Mouse (Mus musculus): ENCODE data around the gene Adssl1. TPM values are rescaled to one million over a fixed set of nuclear protein-coding genes. Genes with fewer than 3 reads are reported as not detected.

Gene Adssl1
- polyA plus RNA-seq, 2 experiments from 2014 or later = 0.86 to 1.3 TPM

DNA sequence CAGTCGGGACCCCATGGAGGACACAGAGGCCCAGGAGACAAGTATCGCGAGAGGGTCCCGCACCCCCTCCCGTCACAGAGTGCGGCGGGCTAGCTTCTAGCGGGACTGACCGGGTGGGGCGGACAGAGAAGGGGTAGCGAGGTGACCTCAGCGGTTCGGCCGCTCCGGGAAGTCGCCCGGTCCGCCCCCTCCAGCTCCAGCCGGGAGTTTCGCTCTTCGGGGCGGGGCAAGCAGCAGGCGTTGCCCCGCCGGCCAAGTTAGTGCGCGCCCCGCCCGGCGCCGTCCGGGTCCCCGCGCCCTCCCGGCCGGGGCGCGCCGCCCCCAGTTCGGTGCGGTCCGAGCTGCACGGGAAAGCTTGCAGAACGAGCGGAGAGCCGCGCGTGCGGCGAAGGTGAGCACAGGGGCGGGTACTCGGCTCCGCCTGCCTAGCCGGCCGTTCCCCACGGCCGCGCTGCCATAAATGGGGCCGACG, 58.7 kb downstream of the Adssl1 start, which contains the start of gene Zbtb42:
TSS of gene Zbtb42 (plus strand) at position 274 of the 472 bp plus-strand sequence.
- ATAC-seq = no peak

DNA sequence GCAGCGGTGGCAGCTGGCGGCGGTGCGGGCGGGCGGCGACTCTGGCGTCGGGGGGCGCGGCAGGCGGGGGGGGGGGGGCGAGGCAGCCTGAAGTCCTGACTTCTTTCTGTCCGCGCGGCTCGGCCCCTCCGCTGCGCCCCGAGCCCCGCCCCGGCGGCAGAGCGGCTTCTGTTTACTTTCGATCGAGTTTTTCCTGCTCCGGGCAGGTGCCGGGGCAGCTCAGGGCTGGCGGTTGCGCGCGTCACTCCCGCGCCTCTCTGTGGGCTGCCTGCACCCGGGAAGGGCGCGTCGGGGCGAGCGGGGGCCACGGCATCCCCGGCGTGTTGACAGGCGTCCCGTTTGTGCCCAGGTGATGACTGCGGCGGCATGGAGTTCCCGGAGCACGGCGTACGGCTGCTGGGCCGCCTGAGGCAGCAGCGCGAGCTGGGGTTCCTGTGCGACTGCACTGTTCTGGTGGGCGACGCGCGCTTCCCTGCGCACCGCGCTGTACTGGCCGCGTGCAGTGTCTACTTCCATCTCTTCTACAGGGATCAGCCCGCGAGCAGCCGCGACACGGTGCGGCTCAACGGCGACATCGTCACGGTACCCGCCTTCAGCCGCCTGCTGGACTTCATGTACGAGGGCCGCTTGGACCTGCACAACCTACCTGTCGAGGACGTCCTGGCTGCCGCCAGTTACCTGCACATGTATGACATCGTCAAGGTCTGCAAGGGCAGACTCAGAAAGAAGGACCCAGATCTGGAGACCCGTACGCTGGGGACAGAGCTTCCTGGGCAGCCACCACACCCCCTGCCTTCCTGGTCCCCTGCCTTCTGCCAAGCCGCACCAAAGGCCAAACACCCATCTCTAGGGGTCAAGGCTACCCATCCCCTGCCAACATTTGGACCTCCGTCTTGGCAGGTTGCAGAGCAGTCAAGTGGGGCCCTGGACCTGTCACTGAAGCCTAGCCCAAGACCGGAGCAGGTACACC, 59.5 kb downstream of the Adssl1 start:
- ATAC-seq = peak; percentile 45

DNA sequence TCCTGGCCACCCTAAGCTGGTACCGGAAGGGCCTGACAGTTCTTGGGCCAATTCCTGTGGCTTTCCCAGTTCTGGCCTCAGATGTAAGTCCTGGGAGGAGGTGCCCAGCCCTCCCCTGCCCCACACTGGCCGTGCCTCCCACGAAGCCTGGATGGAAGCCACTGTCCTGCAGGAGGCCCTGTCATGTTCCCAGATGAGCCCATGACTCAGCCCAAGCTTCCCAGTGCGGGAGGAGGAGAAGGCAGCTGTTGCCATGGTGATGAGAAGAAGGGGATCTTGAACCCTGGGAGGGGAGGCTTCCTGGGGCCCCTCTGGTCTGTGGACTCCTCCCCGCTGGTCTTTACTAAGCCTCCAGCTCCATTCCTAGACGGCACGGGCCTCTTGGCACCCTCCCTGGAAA, 63.5 kb downstream of the Adssl1 start:
- ATAC-seq = no peak

DNA sequence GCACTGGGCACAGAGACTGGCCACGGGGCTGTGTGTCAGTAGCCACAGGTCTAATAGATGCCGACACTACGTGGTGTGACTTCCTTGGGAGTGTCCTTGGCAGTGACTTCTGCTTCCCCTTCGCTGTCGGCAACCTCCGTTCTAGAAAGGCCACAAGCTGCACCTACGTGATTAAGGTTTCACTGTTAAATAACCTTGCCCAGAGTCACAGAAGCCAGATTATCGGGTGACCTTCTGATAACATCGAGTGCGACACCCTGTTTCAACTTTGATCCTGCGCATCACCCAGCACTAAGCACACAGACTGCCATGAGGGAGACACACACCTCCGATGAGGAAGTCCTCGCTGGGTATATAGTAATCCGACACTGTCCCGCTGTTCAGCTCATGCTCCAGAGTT, 68.6 kb downstream of the Adssl1 start:
- peak; percentile 17 for ATAC-seq

Other genes starting within 250 kb of the Adssl1 start
- not detected for gene A530016L24Rik, start 130.6 kb upstream of the Adssl1 start, polyA plus RNA-seq (2017; shearing (Covaris generic))
- not detected for gene Tmem179, start 103.3 kb upstream of the Adssl1 start, polyA plus RNA-seq (2017; shearing (Covaris generic))
- gene Inf2, start 31.3 kb upstream of the Adssl1 start, polyA plus RNA-seq (2017; shearing (Covaris generic)) = 10 to 100 TPM in 1 of 2 experiments, 1 to 10 TPM in 1; 9.9 to 11.0 TPM
- 10 to 100 TPM; 38.7 to 44.6 TPM for gene Siva1, start 24.6 kb downstream of the Adssl1 start, polyA plus RNA-seq (2017; shearing (Covaris generic))
- gene Akt1, start 54.8 kb downstream of the Adssl1 start, polyA plus RNA-seq (2017; shearing (Covaris generic)) = 10 to 100 TPM; 17.3 to 23.5 TPM
- 1 to 10 TPM; 2.2 to 2.6 TPM for gene Zbtb42, start 58.8 kb downstream of the Adssl1 start, polyA plus RNA-seq (2017; shearing (Covaris generic))
- 1 to 10 TPM; 2.3 to 2.5 TPM for gene Cep170b, start 100.4 kb downstream of the Adssl1 start, polyA plus RNA-seq (2017; shearing (Covaris generic))
- gene Pld4, start 140.6 kb downstream of the Adssl1 start, polyA plus RNA-seq (2017; shearing (Covaris generic)) = 1 to 10 TPM in 1 of 2 experiments, under 1 TPM in 1; 0.50 to 4.7 TPM
- not detected for gene Ahnak2, start 182.6 kb downstream of the Adssl1 start, polyA plus RNA-seq (2017; shearing (Covaris generic))
- gene Clba1, start 188.9 kb downstream of the Adssl1 start, polyA plus RNA-seq (2017; shearing (Covaris generic)) = under 1 TPM in 1 of 2 experiments, not detected in 1; 0.24 TPM
- gene Cdca4, start 209.4 kb downstream of the Adssl1 start, polyA plus RNA-seq (2017; shearing (Covaris generic)) = 10 to 100 TPM; 63.6 to 87.5 TPM
- gene Gpr132, start 248.2 kb downstream of the Adssl1 start, polyA plus RNA-seq (2017; shearing (Covaris generic)) = 10 to 100 TPM; 65.9 to 77.3 TPM